Mouse (Mus musculus) midbrain, postnatal 0 days (tissue): ENCODE measurements around the gene Tmem231. TPM values are rescaled to one million over a fixed set of nuclear protein-coding genes. Genes with fewer than 3 reads are reported as not detected.
"Not testable (repeated sequence)": the region's sequence is repeated elsewhere in the genome, so short reads cannot be mapped to it uniquely, and the experiment has no call there.

Source experiments
- ATAC-seq: fragments of 200-750 bp; cut with Nextera tagmentation; 2 replicates; pipeline ENCODE4 v1.8.0; 2017; ENCODE audit warnings: moderate number of reproducible peaks, mild to moderate bottlenecking, moderate TSS enrichment, moderate library complexity; ENCODE audit not compliant: low FRiP score
- DNase-seq: peaks from one replicate; pipeline ENCODE4 v3.0.0-alpha.2; 2015; ENCODE audit warnings: low spot score
- H3K27ac ChIP-seq: fragments of 300-500 bp; sonication (generic); 2 replicates; pipeline ENCODE4 v1.5.1; 2014; ENCODE audit warnings: low read depth, mild to moderate bottlenecking, low read length, mixed read lengths
- H3K27me3 ChIP-seq: fragments of 300-500 bp; sonication (generic); 2 replicates; pipeline ENCODE4 v1.6.1; 2014; ENCODE audit warnings: low read length, control low read depth, mixed read lengths; ENCODE audit not compliant: insufficient read depth
- H3K36me3 ChIP-seq: fragments of 300-500 bp; sonication (generic); 2 replicates; pipeline ENCODE4 v1.6.1; 2014; ENCODE audit warnings: low read length, control low read depth, mixed read lengths; ENCODE audit not compliant: insufficient read depth
- H3K4me1 ChIP-seq: fragments of 300-500 bp; sonication (generic); 2 replicates; pipeline ENCODE4 v1.6.1; 2014; ENCODE audit warnings: mild to moderate bottlenecking, control low read depth, antibody characterized with exemption, low read length, mixed read lengths; ENCODE audit not compliant: insufficient read depth
- H3K4me2 ChIP-seq: fragments of 300-500 bp; sonication (generic); 2 replicates; pipeline ENCODE4 v1.6.1; 2014; ENCODE audit warnings: low read depth, mild to moderate bottlenecking, low read length, mixed read lengths; ENCODE audit not compliant: poor library complexity, severe bottlenecking
- H3K4me3 ChIP-seq: fragments of 300-500 bp; sonication (generic); 2 replicates; pipeline ENCODE4 v1.5.1; 2014; ENCODE audit warnings: low read depth, mild to moderate bottlenecking, low read length, moderate library complexity
- H3K9ac ChIP-seq: fragments of 300-500 bp; sonication (generic); replicated peaks from 2 replicates; pipeline ENCODE4 v1.6.1; 2014; ENCODE audit warnings: mild to moderate bottlenecking, low read length, moderate library complexity, mixed read lengths; ENCODE audit not compliant: poor library complexity, severe bottlenecking
- H3K9me3 ChIP-seq: fragments of 300-500 bp; sonication (generic); 2 replicates; pipeline ENCODE4 v1.6.1; 2016; ENCODE audit warnings: low read length, control low read depth
- CTCF ChIP-seq: IDR thresholded peaks from 2 replicates; pipeline ENCODE4 v1.5.1; 2016; ENCODE audit warnings: antibody characterized with exemption, mild to moderate bottlenecking
- WGBS: fragments of 180-500 bp; shearing (Covaris S2); extraction: QIAGEN DNeasy Blood & Tissue Kit; methylation state at CpG from one replicate; pipeline ENCODE4 v1.1.7; 2014; 5-methylcytosine and 5-hydroxymethylcytosine counted together
- polyA plus RNA-seq: library from polyadenylated mRNA; unstranded; fragments of >200 nt; fragmentation: Nextera tagmentation; extraction: Ambion mirVana; gene quantifications from 2 replicates; pipeline ENCODE4 v1.2.1, GENCODE M21; 2015
- total RNA-seq: library from RNA; depleted of rRNA; stranded (reverse); fragments of >200 nt; gene quantifications from 2 replicates; pipeline ENCODE4 v1.2.3, GENCODE M21; 2014

The Tmem231 gene
- total and polyA plus RNA-seq, 2 experiments from 2014 or later, result 17.3 to 21.3 TPM

DNA sequence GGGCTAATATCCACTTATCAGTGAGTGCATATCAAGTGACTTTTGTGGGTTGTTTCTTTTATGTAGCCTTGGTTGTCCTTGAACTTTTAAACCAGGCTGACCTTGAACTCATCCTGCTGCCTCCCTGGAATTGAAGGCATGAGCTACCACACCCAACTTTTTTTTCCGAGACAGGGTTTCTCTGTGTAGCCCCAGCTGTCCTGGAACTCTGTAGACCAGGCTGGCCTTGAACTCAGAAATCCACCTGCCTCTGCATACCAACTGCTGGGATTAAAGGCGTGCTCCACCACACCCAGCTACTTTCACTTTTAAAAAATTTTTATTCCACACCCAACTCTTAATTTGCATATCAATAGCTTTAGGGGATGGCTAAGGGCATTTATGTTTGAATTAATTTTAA lies 9.9 kb upstream of the Tmem231 start:
- no peak overlapping the region for H3K27ac ChIP-seq
- no peaks in the 10 kb centered on the region for H3K27me3 ChIP-seq
- ATAC-seq (no peak), DNase-seq (no peak)
- H3K9me3 ChIP-seq, result no peaks in the 10 kb centered on the region
- H3K4me3 ChIP-seq, result no peak overlapping the region
- 89% methylated on average over 2 of the region's 2 CpGs for whole genome bisulfite sequencing
- H3K9ac ChIP-seq, result no peak overlapping the region
- H3K4me2 ChIP-seq, result no peak overlapping the region
- TF ChIP-seq CTCF, result no peak
- H3K36me3 ChIP-seq, result peaks cover 31% of the 10 kb centered on the region
- H3K4me1 ChIP-seq, result peaks cover 7% of the 10 kb centered on the region

DNA sequence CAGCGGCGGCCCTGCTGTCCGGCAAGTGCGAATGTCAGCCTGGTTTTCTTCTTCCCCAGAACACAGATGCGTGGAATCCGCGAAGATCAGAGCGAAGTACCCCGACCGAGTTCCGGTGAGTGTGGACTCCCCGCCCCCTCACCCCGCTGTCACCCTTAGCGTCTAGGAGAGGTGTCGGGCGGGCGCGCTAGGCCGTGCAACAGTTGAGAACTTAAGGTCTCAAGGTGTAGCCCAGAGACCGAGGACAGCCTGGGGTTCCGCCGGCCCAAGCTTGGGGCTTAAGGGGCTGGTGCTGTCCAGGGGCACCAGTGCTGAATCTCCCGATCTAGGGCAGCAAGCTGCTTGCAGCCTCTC lies 7.4 kb upstream of the Tmem231 start:
- peak overlapping the region; percentile 94 for H3K9ac ChIP-seq
- peaks cover 20% of the 10 kb centered on the region for H3K36me3 ChIP-seq
- H3K4me2 ChIP-seq, result peak overlapping the region; percentile 97
- peak overlapping the region; percentile 91 for H3K4me3 ChIP-seq
- ATAC-seq (peak; percentile 24; the same call in 1 of the 2 replicates), DNase-seq (peak; percentile 9)
- H3K4me1 ChIP-seq, result peaks cover 7% of the 10 kb centered on the region
- WGBS, result 0% methylated on average over 23 of the region's 23 CpGs
- no peaks in the 10 kb centered on the region for H3K9me3 ChIP-seq
- H3K27ac ChIP-seq, result 0 out of 2 replicates have a peak overlapping the region, but pooled peaks have one; percentile 70
- no peak for TF ChIP-seq CTCF
- H3K27me3 ChIP-seq, result no peaks in the 10 kb centered on the region

DNA sequence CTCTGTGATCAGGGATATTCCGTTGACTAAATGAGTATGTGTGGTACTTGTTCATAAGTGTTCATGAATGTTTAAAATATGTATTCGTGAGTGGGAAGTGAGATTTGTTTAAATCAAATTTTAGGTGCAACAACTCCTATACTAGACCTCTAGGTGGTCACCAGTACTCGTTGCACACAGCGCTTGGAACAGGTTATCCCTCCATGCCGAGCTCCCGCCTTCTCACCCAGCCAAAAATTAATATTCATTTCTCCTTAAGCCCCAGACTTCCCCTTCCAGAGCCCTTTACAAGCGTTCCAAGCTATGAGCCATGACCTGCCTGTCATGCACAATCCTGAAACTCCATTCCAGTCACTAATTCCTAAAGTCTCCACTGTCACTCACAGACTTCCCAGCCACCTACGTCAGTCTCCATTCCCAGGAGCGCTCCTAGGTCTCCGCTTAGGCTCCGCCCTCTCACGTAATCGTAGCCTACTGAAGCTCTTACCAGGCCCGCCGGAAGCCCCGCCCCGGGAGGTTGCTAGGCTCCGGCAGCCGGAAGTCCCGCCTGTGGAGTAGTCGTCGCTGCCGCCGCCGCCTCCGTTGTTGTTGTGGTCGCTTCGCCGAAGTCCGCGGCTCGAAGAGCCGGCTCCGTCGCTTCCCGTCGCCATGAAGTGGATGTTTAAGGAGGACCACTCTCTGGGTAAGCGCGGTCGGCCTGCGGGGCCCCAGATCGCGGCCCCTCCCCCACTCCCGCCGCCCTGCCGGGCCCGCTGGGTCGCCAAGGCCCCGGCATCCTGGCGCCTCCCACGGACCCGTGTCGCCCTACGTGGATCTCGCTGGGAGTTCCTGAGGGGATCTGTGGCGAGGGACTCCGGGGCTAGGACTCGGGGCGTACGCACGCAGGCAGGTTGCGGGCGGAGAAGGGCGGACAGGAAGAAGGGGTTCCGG lies 6.8 kb upstream of the Tmem231 start, which contains the start of gene Gabarapl2:
Gene Gabarapl2, plus strand, starts transcription at position 533 of the 930 bp plus-strand sequence.
- DNase-seq (peak; percentile 99), ATAC-seq (peak; percentile 97)
- Histone ChIP-seq H3K4me1 (peaks cover 7% of the 10 kb centered on the region), H3K27me3 (no peaks in the 10 kb centered on the region), H3K27ac (peak within 1 kb of the TSS; percentile 70), H3K4me2 (peak within 1 kb of the TSS; percentile 97), H3K4me3 (peak within 1 kb of the TSS; percentile 91), H3K36me3 (peaks cover 14% of the 10 kb centered on the region), H3K9ac (peak within 1 kb of the TSS; percentile 94), H3K9me3 (no peaks in the 10 kb centered on the region)
- under 1% methylated on average over 65 of the region's 65 CpGs for WGBS
- TF ChIP-seq CTCF, result peak; percentile 34; the same call in 1 of the 2 replicates

DNA sequence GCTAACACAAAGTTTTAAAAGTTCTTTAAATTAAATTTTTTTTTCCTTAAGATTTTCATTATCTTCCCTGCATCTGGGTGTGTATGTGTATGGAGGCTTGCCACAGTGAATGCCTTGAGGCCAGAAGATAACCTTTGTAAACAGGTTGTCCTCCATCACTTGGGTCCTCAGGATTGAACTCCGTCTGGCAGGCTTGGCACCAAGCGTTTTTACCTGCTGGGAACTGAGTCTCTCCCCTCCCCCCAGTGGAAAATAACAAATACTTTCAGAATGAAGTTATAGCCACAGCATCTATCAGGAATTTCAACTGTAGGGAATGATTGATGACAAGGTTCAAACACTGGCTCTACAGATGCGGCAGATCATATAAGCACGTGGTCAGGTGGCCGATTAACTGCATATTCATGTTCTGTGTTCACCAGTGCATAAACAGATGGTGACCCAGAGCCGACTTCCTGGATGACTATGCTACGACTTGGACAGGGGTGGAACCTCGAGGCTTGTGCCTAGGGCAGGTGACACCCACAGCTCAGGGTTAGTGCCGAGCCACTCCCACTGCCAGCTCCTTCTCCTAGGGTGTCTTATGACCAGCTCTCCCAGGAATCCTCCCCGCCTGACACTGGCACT lies 5.9 kb upstream of the Tmem231 start:
- Histone ChIP-seq H3K36me3 (peaks cover 9% of the 10 kb centered on the region), H3K4me3 (peak overlapping the region; percentile 91), H3K27ac (no peak overlapping the region), H3K9me3 (no peaks in the 10 kb centered on the region), H3K9ac (peak overlapping the region; percentile 5; the same call in 1 of the 2 replicates), H3K4me1 (peaks cover 7% of the 10 kb centered on the region), H3K27me3 (no peaks in the 10 kb centered on the region), H3K4me2 (peak overlapping the region; percentile 97)
- DNase-seq, result peak; percentile 8
- ATAC-seq, result peak; percentile 51; the same call in 1 of the 2 replicates
- WGBS, result 7% methylated on average over 10 of the region's 10 CpGs
- no peak for TF ChIP-seq CTCF

DNA sequence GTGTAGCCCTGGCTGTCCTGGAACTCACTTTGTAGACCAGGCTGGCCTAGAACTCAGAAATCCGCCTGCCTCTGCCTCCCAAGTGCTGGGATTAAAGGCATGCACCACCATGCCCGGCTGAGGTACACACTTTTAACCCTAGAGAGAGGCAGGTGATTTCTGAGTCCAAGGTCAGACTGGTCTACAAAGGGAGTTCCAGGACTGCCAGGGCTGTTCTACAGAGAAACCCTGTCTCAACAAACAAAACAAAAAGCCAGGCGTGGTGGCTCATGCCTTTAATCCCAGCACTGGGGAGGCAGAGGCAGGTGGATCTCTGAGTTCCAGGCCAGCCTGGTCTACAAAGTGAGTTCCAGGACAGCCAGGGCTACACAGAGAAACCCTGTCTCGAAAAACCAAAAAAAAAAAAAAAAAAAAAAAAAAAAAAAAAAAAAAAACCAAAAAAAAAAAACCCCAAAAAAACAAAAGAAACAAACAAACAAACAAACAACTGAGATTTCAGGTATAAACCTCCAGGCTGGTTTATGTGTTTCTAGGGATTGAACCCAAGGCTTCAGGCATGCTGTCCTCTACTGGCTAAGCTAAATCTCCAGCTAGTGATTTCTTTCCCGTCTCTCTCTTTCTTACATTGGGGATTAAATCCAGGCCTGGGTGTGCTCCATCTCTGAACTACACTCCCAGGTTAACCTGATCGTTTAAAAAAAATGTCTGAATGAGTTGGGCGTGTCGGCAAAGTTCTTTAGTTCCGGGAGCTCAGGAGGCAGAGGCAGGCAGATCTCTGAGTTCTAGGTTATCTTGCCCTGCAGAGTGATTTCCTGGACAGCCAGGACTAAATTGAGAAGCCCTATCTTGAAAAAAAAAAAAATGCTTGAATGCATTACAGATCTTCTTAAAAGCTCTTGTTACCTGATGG lies 4.7 kb upstream of the Tmem231 start:
- not testable (repeated sequence) for H3K4me1 ChIP-seq, H3K4me3 ChIP-seq, H3K36me3 ChIP-seq, H3K4me2 ChIP-seq, H3K9ac ChIP-seq, ATAC-seq, H3K27me3 ChIP-seq, DNase-seq, H3K9me3 ChIP-seq, H3K27ac ChIP-seq
- WGBS, result 85% methylated on average over 8 of the region's 9 CpGs
